Mouse (Mus musculus) C2C12 (cell line): ENCODE data around the gene Ppp1r3g. TPM values are rescaled to one million over a fixed set of nuclear protein-coding genes. Genes with fewer than 3 reads are reported as not detected.
"Not testable (repeated sequence)": the region's sequence is repeated elsewhere in the genome, so short reads cannot be mapped to it uniquely, and the experiment has no call there.

ENCODE experiments used
- H3K27me3 ChIP-seq: one replicate; pipeline ENCODE4 v1.6.1; 2011; ENCODE audit not compliant: control insufficient read depth, insufficient read depth, insufficient read length
- H3K36me3 ChIP-seq: one replicate; pipeline ENCODE4 v1.6.1; 2011; ENCODE audit not compliant: control insufficient read depth, insufficient read depth
- H3K4me3 ChIP-seq: one replicate; pipeline ENCODE4 v1.5.1; 2011; ENCODE audit warnings: mild to moderate bottlenecking, control low read depth; ENCODE audit not compliant: poor library complexity, insufficient read depth, severe bottlenecking
- H3K79me2 ChIP-seq: one replicate; pipeline ENCODE4 v1.6.1; 2011; ENCODE audit not compliant: control insufficient read depth, insufficient read depth
- H3K79me3 ChIP-seq: one replicate; pipeline ENCODE4 v1.6.1; 2011; ENCODE audit warnings: low read depth, control low read depth
- H3ac ChIP-seq: one replicate; pipeline ENCODE3; 2011; ENCODE audit warnings: low read depth; ENCODE audit not compliant: control insufficient read depth, insufficient read length
- CEBPB ChIP-seq: IDR thresholded peaks from one replicate; pipeline ENCODE4 v1.6.1; 2011; ENCODE audit warnings: low read depth, mild to moderate bottlenecking, control low read depth, moderate library complexity
- CTCF ChIP-seq: IDR thresholded peaks from one replicate; pipeline ENCODE4 v1.5.1; 2011; ENCODE audit not compliant: control insufficient read depth, insufficient read depth, insufficient read length
- FOSL1 ChIP-seq: IDR thresholded peaks from one replicate; pipeline ENCODE4 v1.8.0; 2011; ENCODE audit warnings: mild to moderate bottlenecking, low read length; ENCODE audit not compliant: poor library complexity, insufficient read depth, severe bottlenecking
- MAX ChIP-seq: IDR thresholded peaks from one replicate; pipeline ENCODE4 v1.6.1; 2011; ENCODE audit warnings: mild to moderate bottlenecking, control low read depth
- MYOD1 ChIP-seq: IDR thresholded peaks from one replicate; pipeline ENCODE4 v1.6.1; 2011; ENCODE audit warnings: low read depth; ENCODE audit not compliant: control insufficient read depth, insufficient read length
- MYOG ChIP-seq: IDR thresholded peaks from one replicate; pipeline ENCODE4 v1.6.1; 2011; ENCODE audit not compliant: control insufficient read depth, insufficient read length; ENCODE audit errors: extremely low read depth
- USF1 ChIP-seq: IDR thresholded peaks from one replicate; pipeline ENCODE4 v1.6.1; 2011; ENCODE audit warnings: low read depth, mild to moderate bottlenecking, control low read depth, moderate library complexity
- polyA plus RNA-seq: library from polyadenylated mRNA; unstranded; fragments of >200 nt; fragmentation: generic; extraction: Trizol; gene quantifications from one replicate; pipeline ENCODE4 v1.2.1, GENCODE M21; 2012; ENCODE audit warnings: missing spikeins

Ppp1r3g gene
- polyA plus RNA-seq, 1 experiment: not detected

DNA sequence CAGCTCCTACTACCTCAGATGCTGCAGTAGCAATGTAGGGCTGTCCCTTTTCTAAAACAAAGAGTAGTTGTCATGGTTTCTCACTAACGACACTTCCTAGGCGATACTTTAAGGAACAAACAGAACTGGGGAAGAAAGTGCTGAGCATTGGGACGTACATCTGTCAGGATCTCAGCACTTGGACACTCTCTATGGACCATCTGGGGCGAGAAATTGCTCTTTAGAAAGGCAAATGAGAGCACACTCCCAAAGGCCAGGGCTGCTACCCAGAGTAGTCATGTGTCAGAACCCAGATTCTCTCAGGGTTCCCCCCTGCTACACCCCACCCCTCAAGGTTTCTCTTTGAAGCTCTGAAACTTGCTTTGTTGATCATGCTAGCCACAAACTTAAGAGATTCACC, 21.8 kb downstream of the Ppp1r3g start:
- Histone ChIP-seq H3K79me3 (no peaks in the 10 kb centered on the region), H3K36me3 (peaks cover 9% of the 10 kb centered on the region), H3ac (no peak overlapping the region), H3K79me2 (no peaks in the 10 kb centered on the region), H3K27me3 (no peaks in the 10 kb centered on the region), H3K4me3 (no peak overlapping the region)
- no peak for TF ChIP-seq MYOD1
- TF ChIP-seq USF1: no peak
- TF ChIP-seq MYOG: no peak
- TF ChIP-seq MAX: no peak
- no peak for TF ChIP-seq CEBPB
- no peak for TF ChIP-seq FOSL1
- TF ChIP-seq CTCF: no peak

DNA sequence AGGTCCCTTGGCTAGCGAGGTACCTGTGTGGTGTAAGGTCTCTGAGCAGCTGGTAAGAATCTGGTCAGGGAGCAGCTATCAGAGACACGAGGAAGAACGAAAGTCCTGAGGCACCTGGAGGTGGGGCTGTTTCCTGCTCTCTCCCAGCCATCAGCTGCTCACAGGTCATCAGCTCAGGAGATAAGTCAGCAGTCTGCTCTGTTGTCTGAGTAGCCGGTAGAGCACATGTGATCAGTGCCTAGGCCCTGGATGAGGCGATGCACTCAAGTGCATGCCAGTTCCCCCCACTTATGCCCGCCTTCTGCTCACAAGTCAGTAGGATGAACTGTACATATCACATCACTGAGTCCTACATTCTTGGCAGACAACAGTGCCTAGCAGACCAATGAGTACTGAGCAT, 24.3 kb downstream of the Ppp1r3g start:
- TF ChIP-seq FOSL1 (no peak), CEBPB (no peak), MYOD1 (no peak), MAX (no peak), USF1 (no peak), MYOG (no peak)
- H3K4me3 ChIP-seq: no peak overlapping the region
- peaks cover 9% of the 10 kb centered on the region for H3K36me3 ChIP-seq
- H3ac ChIP-seq: no peak overlapping the region
- no peaks in the 10 kb centered on the region for H3K27me3 ChIP-seq
- no peaks in the 10 kb centered on the region for H3K79me3 ChIP-seq
- H3K79me2 ChIP-seq: no peaks in the 10 kb centered on the region

DNA sequence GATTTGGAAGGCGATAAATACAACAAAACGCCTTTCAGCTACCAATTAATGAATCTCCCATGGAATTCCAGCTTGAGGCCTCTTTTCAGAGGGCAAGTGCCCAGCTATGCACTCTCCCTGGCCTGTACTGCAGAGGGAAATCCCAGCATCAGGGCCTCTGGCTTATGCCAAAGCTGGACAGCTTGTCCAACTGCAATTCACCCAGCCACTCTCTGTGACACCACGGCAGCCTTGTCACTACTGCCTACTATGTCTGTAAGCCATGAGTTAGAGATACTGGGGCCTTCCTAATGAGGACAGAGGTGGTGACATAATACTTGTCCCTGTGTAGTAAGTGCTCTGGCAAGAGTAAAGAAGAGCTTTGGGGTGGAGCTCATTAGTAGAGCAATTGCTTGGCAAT, 30.7 kb downstream of the Ppp1r3g start:
- no peak for TF ChIP-seq MAX
- TF ChIP-seq MYOD1: no peak
- TF ChIP-seq CTCF: no peak
- TF ChIP-seq FOSL1: no peak
- TF ChIP-seq MYOG: no peak
- TF ChIP-seq USF1: no peak
- TF ChIP-seq CEBPB: no peak
- Histone ChIP-seq H3K36me3 (no peaks in the 10 kb centered on the region), H3ac (no peak overlapping the region), H3K4me3 (no peak overlapping the region), H3K79me3 (no peaks in the 10 kb centered on the region), H3K79me2 (no peaks in the 10 kb centered on the region), H3K27me3 (no peaks in the 10 kb centered on the region)

DNA sequence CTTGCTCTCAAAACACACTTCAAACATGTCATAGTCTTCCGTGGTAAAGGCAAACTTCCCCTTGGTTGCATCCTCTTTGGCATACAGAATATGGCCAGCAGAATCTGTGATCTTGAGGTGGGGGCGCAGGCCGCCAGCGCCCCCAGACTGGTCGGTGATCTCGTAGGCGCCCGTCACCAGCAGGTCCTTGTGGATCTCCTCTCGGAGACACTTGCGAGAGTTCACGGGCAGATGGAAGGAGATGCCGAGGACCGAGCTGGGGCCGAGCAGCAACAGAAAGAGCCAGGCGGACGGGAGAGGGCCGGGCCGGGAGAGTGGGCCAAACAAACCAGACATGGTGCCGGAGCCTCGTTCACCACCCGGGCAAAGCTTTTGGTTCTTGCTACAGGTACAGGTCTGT, 32.5 kb downstream of the Ppp1r3g start:
- H3K4me3 ChIP-seq, H3K27me3 ChIP-seq, H3K79me2 ChIP-seq, H3K36me3 ChIP-seq, H3ac ChIP-seq, H3K79me3 ChIP-seq: not testable (repeated sequence)

DNA sequence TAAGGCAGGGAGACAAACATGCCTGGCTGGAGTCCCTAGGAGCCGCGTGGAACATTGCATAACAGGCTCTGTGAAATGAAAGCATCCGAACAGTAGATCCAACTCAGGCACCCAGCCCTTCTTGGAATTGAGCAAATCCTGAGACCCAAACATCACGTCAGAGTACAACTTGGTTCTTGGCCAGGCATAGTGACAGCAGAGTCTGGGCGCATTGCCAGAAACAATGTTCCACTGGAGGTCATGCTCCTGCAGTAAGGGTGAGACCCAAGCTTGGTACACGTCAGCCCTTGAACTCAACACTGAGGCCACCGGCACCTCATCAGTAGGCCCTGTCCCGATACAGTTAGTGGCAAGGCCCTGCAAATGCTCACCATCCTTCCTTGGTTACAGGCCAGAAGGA, 35.4 kb downstream of the Ppp1r3g start:
- Histone ChIP-seq H3K79me2 (no peaks in the 10 kb centered on the region), H3K36me3 (no peaks in the 10 kb centered on the region), H3K79me3 (no peaks in the 10 kb centered on the region), H3K4me3 (no peak overlapping the region), H3ac (no peak overlapping the region), H3K27me3 (no peaks in the 10 kb centered on the region)
- no peak for TF ChIP-seq CTCF
- no peak for TF ChIP-seq MYOD1
- TF ChIP-seq FOSL1: no peak
- no peak for TF ChIP-seq MAX
- TF ChIP-seq CEBPB: no peak
- TF ChIP-seq MYOG: no peak
- no peak for TF ChIP-seq USF1

DNA sequence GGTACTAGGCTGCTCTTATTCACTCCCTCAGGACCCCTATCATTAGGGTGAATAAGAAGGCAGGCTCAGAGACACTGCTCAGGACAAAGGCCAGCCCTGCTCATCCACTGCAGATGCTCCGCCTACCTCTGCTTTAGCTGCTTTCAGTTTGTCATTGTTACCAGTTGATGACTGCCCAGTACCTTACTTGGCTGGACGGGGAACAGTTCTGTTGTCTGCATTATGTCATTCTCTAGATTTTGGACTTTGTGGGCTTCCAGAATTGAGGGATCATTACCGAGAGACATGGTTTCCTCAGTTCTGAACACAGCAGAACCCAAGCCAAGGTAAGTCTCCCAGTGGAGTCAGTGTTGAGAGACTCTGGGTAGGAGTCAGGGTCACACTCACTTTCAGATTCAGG, 36.6 kb downstream of the Ppp1r3g start:
- TF ChIP-seq USF1 (no peak), CTCF (no peak), MYOG (no peak), FOSL1 (no peak), CEBPB (no peak), MYOD1 (no peak), MAX (no peak)
- no peak overlapping the region for H3ac ChIP-seq
- no peaks in the 10 kb centered on the region for H3K79me3 ChIP-seq
- no peaks in the 10 kb centered on the region for H3K36me3 ChIP-seq
- no peak overlapping the region for H3K4me3 ChIP-seq
- no peaks in the 10 kb centered on the region for H3K79me2 ChIP-seq
- H3K27me3 ChIP-seq: no peaks in the 10 kb centered on the region
